Mouse (Mus musculus): ENCODE data around the gene Zfp563. TPM values are rescaled to one million over a fixed set of nuclear protein-coding genes. Genes with fewer than 3 reads are reported as not detected.

The Zfp563 gene
- polyA plus RNA-seq, 1 experiment from 2014 or later: 20.1 TPM

GRCm38 (mm10) chr17:33139261-33139820, 50.2 kb downstream of the Zfp563 start, which contains the start of gene Morc2b:
Morc2b (minus strand) TSS chr17:33139683.
- Histone ChIP-seq H3K27me3 (replicated peaks; ENCODE audit: control insufficient read depth, insufficient read depth, low read length) (no peaks in the 10 kb centered on the region), H3K4me3 (ENCODE audit: low read length) (no peak within 1 kb of the TSS), H3K4me2 (ENCODE audit: low read length) (no peak within 1 kb of the TSS), H3K36me3 (ENCODE audit: control insufficient read depth, insufficient read depth, low read length) (no peaks in the 10 kb centered on the region), H3K27ac (ENCODE audit: low read depth, low read length) (no peak within 1 kb of the TSS), H3K9me3 (ENCODE audit: control insufficient read depth, low read length) (peaks cover 15% of the 10 kb centered on the region), H3K9ac (ENCODE audit: low read depth, low read length) (no peak within 1 kb of the TSS), H3K4me1 (ENCODE audit: control insufficient read depth, insufficient read depth, low read depth, low read length) (no peaks in the 10 kb centered on the region)
- WGBS: 75% methylated on average over 18 of the region's 18 CpGs
- ATAC-seq: no peak

Other genes starting within 250 kb of the Zfp563 start
- 8.2 and 9.2 TPM in 2 replicates for gene Zfp870, start 197.7 kb upstream of the Zfp563 start, polyA plus RNA-seq (2015; fragmentation: Nextera tagmentation; extraction: Ambion mirVana)
- gene Cyp4f14, start 172.0 kb upstream of the Zfp563 start, polyA plus RNA-seq (2015; fragmentation: Nextera tagmentation; extraction: Ambion mirVana): not detected in 2 replicates
- gene Cyp4f13, start 141.9 kb upstream of the Zfp563 start, polyA plus RNA-seq (2015; fragmentation: Nextera tagmentation; extraction: Ambion mirVana): 8.8 and 9.6 TPM in 2 replicates
- gene Zfp472, start 123.5 kb upstream of the Zfp563 start, polyA plus RNA-seq (2015; fragmentation: Nextera tagmentation; extraction: Ambion mirVana): 6.5 and 6.9 TPM in 2 replicates
- 18.6 and 19.4 TPM in 2 replicates for gene Zfp952, start 96.2 kb upstream of the Zfp563 start, polyA plus RNA-seq (2015; fragmentation: Nextera tagmentation; extraction: Ambion mirVana)
- 24.8 and 26.6 TPM in 2 replicates for gene Zfp763, start 55.9 kb upstream of the Zfp563 start, polyA plus RNA-seq (2015; fragmentation: Nextera tagmentation; extraction: Ambion mirVana)
- gene 4921501E09Rik, start 21.3 kb upstream of the Zfp563 start, polyA plus RNA-seq (2015; fragmentation: Nextera tagmentation; extraction: Ambion mirVana): not detected in 2 replicates
- gene Morc2b, start 50.4 kb downstream of the Zfp563 start, polyA plus RNA-seq (2015; fragmentation: Nextera tagmentation; extraction: Ambion mirVana): 0.42 and 0.43 TPM in 2 replicates
- gene Olfr55, start 79.1 kb downstream of the Zfp563 start, polyA plus RNA-seq (2015; fragmentation: Nextera tagmentation; extraction: Ambion mirVana): 0.04 and 0.05 TPM in 2 replicates
- not detected in 2 replicates for gene Olfr239, start 102.0 kb downstream of the Zfp563 start, polyA plus RNA-seq (2015; fragmentation: Nextera tagmentation; extraction: Ambion mirVana)
- gene Olfr1564, start 132.4 kb downstream of the Zfp563 start, polyA plus RNA-seq (2015; fragmentation: Nextera tagmentation; extraction: Ambion mirVana): 0.04 and 0.05 TPM in 2 replicates
- 24.7 and 24.9 TPM in 2 replicates for gene Zfp955a, start 165.8 kb downstream of the Zfp563 start, polyA plus RNA-seq (2015; fragmentation: Nextera tagmentation; extraction: Ambion mirVana)
- gene Olfr63, start 175.4 kb downstream of the Zfp563 start, polyA plus RNA-seq (2015; fragmentation: Nextera tagmentation; extraction: Ambion mirVana): 0.04 TPM in 1 of 2 replicates, not detected in the other
- gene Zfp955b, start 200.2 kb downstream of the Zfp563 start, polyA plus RNA-seq (2015; fragmentation: Nextera tagmentation; extraction: Ambion mirVana): 21.4 and 23.1 TPM in 2 replicates

All from hindbrain, embryonic 16.5 days (tissue).